Mouse (Mus musculus) lung, adult 18-20 months (tissue): ENCODE measurements around the gene Smarce1.
"Not testable (repeated sequence)": the region's sequence is repeated elsewhere in the genome, so short reads cannot be mapped to it uniquely, and the experiment has no call there.

ENCODE experiments used
- DNase-seq, 2 experiments: peaks; one replicate each; pipeline ENCODE4 v3.0.0; 2022; ENCODE audit warnings: mixed read lengths in 2 of 2

The Smarce1 gene

DNA sequence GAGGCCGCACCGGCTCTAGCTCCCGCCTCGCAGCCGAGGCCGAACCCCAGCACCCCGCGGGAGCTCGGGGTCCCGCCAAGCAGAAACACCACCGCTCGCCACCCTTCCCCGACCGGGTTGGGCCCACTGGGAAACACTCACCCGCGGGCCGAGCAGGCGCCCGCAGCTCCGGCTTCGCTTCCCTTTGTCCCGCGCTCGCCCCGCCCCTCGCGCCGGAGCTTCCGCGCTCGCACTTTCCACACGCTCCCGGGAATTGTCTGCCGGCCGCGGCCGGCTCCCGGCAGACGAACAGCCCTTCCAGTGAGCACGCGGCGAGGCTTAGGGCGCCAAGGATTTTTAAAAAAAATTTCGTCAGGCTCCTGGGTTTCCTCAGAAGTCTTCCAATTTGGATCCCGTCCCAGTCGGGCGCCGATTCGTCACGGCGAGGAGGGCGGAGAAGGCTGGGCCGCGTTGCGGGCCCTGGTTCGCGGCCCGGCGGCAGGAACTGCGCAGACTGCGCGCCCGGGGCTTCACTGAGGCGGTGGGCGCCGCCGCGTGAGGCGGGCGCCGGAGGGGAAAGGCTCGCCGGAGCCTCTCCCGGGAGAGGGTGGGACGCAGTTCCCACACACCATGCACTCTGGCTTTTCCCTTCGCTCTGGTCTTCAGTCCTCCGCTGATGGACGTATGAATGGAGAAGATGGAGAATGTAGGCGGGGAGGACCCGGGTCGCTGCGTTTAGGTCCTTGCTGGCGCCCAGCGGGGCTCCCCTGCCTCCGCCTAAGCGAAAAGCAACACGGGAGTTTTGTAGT is at the start of gene Smarce1:
Gene Smarce1 (minus strand): TSS at position 757 of the 788 bp plus-strand sequence.
- peak; percentile 73 to 74 for DNase-seq

DNA sequence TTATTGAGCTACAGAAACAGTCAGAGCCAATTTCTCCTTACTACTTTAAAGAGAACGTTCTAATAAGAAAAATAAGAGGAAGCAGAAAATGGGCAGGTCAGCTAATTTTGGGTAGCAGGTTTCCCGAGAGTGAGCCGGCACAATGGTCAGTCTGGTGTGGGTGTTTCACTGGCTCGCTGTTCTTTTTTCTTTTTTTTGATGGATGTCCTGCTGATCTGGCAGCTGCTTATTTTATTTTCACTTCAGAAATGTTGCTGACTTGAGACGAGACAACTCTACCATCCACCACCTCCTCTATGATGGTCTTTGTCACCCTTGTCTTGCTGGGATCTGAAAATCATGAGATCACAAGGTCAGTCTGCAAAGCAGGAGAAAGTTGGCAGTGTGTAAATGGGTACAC is 49.2 kb upstream of the Smarce1 start:
- no peak for DNase-seq

- DNase-seq: no peak
Observed at GRCm38 (mm10) chr11:99276786-99277185, 46.0 kb upstream of the Smarce1 start.

DNA sequence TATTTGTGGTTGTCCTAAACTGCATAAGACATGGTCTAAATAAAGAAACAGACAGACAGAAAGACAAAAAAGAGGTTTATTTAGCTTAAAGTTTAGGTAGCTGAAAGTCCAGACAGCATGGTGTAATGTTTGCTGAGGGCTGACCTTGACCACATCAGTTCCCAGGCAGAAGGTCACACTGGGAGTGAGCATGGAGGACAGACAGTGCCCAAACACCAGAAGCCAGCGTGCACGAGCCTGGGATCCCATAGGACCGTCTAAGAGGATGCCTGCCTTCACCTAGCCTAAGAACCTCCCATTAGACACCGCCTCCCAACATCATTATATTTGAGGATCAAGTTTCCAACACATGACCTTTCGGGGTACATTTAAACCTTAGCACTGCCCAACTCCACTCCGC is 44.8 kb upstream of the Smarce1 start:
- DNase-seq: no peak

- no peak for DNase-seq
Observed at GRCm38 (mm10) chr11:99272721-99273120, 41.9 kb upstream of the Smarce1 start.

- no peak for DNase-seq
Observed at GRCm38 (mm10) chr11:99269192-99269591, 38.4 kb upstream of the Smarce1 start.

GRCm38 (mm10) chr11:99265796-99266195 is 35.0 kb upstream of the Smarce1 start:
- DNase-seq: no peak

- no peak for DNase-seq
Observed at GRCm38 (mm10) chr11:99265220-99265619, 34.4 kb upstream of the Smarce1 start.

DNA sequence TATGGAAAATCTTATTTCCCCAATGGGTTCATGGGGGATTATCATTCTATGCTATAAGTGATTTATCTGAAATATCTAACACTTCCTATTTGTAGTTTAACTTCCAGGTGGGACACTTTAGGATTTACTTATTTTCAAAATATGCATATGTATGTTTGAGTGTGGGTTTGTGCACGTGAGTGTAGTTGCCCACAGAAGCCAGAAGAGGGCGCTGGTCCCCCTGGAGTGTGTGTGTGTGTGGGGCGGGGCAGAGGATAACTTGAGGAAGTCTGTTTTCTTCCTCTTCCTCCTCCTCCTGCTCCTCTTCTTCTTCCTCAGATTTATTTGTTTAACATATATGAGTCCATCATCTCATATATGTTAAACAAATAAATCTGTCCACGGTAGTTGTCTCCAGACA is 25.4 kb upstream of the Smarce1 start:
- DNase-seq: no peak

- DNase-seq: no peak
Observed at GRCm38 (mm10) chr11:99255316-99255715, 24.5 kb upstream of the Smarce1 start.

DNA sequence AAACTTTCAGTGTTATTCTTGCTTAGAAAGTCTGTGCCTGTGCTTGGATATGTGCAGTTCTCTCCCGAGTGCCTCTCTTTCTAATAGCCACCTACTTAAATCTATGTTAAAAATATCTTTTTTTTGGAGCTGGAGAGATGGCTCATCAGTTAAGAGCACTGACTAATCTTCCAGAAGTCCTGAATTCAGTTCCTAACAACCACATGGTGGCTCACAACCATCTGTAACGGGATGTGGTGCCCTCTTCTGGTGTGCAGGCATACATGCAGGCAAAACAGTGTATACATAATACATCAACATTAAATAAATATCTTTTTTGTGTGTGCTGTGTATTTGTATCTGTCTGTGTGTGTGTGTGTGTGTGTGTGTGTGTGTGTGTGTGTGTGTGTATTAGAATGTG is 23.1 kb upstream of the Smarce1 start:
- no peak for DNase-seq

DNA sequence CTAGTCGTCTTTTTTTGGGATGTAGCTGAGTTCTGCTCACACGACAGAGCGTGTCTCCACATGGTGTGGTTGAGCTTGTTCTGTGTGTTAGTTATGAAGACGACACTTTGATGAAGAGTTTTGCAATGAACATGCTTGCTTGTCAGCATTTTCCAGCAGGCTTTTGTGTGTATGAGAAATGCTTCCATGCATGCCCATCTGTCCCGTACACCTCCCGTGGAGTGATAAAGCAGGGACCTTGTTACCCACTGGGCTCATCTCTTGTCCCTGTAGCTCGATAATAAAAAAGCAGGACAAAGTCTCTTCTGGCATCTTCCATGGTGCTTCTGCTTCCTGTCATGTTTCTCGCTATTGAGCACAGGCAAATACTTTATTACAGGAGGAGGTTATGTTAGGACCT is 21.9 kb upstream of the Smarce1 start:
- DNase-seq: no peak

DNA sequence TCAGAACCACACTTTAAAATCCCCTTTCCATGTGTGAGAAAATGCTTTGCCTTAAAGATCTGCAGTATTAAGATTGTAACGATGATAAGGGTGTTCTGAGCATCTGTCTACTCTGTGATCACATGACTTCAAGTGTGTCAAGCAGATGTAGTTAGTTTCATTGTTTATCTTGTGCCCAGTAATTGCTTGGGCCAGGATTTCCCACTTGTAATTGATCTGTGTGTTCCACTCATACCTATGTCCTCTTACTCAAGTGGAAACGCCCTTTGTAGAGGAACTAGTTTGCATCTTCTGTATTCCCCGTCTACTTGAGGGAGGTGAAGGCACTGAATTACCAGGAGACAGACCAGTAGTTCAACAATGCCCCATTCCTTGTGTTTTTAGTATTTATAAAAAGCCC is 19.8 kb upstream of the Smarce1 start:
- DNase-seq: no peak

- DNase-seq: no peak
Observed at GRCm38 (mm10) chr11:99250241-99250640, 19.4 kb upstream of the Smarce1 start.

GRCm38 (mm10) chr11:99249115-99249514 is 18.3 kb upstream of the Smarce1 start:
- DNase-seq: no peak

GRCm38 (mm10) chr11:99247916-99248315 is 17.1 kb upstream of the Smarce1 start:
- no peak for DNase-seq

GRCm38 (mm10) chr11:99244519-99244918 is 13.7 kb upstream of the Smarce1 start:
- DNase-seq: not testable (repeated sequence)

DNA sequence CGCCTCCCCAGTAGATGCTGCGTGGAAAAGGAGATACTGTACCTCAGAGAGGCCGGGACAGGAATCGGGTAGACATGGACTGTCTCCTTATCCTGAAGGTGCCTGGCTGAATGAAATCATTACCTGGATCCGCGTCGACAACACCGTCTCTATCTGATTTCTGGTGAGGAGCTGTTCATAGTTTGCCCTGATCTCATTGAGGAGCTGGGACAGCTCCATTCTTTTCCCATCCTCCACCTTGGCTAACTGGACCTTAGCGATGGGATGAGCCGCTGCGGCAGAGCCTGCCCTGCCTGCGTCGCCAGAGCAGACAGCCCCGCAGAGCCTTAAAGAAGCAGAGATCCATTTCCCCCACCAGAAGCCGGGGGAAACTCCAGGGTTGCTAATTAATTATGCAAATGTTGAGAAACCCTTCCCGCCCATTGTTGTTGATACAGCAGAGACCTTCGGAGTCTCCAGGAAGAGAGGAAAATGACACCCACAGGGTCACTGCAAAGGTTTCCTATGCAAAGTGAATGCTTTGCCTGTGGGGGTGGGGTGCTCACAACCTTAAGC is 13.1 kb upstream of the Smarce1 start, which contains the start of gene Krt222:
Gene Krt222 (minus strand): TSS at position 266 of the 555 bp plus-strand sequence.
- DNase-seq: no peak

DNA sequence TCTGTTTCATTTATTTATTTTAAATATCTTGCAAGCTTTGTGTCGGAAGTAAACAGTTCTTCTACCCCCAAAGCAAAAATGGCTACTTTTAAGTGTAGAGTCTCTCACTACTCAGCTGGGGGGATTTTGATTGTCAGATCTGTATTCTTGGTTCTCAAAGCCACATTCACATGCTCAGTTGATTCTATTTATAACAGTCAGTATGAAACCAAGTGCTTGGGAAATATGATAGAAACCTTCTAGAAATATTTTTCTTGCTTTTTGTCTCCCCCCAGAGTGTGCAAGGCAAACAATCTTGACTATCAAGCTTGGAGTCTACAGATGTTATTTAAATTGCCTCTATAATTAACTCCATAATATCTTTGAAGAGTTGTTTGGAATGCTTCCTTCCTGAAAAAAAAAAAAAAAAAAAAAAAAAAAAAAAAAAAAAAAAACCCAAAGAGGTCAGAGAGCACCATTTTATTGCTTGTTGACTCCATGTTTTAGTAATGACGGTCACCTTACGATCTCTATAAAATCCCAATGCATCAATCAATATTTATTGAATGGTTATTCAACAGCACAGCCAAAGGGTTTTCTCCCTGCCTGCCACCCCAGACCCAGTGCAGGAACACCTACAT is 12.5 kb upstream of the Smarce1 start:
- DNase-seq: no peak

- DNase-seq: no peak
Observed at GRCm38 (mm10) chr11:99242056-99242455, 11.2 kb upstream of the Smarce1 start.

DNA sequence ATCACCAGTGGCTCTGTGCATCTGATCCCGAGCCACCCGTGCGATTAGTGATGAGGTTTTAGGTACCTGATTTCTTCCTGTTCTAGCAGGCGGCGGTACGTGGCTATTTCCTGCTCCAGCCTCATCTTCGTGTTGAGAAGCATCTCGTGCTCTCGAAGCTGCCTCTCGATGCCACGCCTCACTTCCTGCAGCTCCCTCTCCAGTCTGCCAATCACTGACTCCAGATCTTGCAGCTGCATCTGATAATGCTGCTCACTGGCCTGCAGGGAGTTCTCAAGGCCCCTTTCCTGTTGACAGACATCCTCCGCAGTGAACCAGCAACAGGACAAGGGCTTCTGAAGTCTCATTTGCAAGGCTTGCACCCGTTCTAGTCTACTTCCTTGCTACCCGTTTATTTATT is 7.7 kb upstream of the Smarce1 start:
- DNase-seq: peak in 1 of 2 experiments; percentile 31

DNA sequence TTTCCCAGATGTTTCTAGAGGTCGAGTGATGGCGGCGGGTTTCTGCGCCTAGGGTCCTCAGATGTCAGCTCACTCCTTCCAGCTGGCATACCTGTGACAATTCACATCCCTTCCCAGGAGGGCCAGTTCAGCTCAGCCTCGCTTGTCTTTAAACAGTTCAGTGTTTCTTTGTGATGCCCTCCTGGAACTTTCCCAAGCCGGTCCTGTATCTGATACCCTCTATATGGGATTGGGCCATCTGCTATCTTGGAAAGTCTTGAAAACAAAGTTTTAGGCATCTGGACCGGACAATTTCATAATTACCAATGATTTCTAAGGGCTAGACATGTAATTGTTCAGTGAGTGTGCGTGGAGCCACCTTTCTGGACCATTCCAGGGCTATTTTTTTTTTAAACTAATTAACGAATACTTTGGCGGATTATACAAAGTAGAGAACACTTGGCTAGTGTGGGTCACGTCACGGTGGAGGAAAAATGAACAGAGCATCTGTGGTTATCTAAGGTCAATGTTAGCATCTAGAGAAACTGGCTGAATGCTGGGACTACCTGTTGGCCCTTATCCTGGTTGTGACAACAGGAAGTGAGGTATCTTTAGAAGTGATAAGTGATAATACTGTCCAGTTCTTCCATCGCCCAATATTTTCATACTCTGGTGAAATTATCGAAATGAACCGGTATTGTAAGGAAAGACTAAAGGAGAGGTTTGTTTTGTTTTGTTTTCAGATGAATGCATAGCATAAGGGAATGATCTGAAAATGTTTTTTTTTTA is 416 bp upstream of the Smarce1 start:
- DNase-seq: no peak

DNA sequence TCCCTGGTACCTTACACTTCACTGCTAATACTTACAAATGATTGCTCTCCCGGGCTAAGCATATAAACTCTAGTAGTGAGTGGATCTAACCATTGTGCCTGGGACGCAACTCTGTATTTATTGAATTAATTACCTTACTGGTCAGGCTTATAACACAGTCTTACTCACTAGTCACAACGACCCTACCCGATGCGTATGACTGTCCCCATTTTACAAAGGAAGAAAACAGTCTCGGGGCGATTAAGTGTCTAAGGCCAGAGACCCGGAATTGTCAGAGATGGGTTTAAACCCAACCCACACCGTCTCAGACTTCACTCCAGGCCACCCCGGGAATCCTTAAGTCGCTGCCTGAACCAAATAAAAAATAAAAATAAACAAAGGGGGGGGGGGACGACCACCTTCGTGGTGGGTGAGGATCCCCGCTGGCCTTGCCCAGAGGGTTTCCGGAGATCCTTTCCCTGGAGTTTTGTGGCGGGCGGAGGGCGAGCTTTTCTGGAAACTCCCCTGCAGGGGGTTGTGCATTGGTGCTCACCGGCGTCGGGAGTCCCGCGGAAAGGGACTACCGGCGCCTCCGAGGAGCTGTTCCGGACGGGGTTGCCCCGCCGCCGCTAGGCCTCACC is 1.1 kb downstream of the Smarce1 start:
- DNase-seq: no peak
